Mouse (Mus musculus): ENCODE results near the gene Cldn4.
"Not testable (repeated sequence)": the region's sequence is repeated elsewhere in the genome, so short reads cannot be mapped to it uniquely, and the experiment has no call there.

The Cldn4 gene

DNA sequence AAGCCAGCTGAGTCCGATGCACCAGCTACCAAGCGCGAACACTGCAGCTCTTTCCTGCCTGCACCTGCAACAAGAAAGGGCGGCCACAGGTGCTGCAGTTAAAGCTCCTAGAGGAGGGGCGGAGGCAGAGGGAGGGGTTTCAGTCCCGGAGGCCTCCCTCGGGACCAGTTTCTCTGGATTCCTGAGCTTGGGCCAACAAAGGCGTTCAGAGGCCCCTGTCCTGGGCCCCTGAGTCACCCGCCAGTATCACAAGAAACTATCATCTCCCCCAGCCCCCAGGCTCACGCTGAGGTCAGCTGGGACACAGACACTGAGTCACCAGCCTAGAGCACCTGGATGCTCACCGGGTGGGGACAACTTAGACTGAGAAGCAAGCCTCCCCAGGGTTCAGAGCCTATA is at the start of gene Cldn4:
Cldn4 (minus strand) TSS at position 78 of the 399 bp plus-strand sequence.
- no peak for DNase-seq (ENCODE audit: low spot score)

DNA sequence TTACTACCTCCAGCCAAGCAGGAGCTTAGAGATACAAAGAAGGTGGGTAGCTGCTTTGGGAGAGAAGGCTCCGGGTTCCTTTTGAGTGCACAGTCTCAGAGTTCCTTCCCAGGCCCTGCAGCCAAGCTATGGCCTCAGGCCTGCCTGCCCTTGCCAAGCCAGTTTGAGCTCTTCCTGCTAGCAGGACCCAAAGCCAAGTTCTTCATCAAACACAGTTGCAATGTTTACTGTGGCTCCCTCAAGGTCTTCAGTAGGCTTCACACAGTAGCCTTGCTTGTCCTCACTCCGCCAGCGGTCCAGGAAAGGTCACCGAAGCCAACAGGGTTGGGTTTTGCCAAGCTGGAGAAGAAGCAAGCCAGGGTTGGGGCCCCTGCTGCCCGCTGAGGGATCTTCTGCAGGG is 45.8 kb upstream of the Cldn4 start:
- DNase-seq (ENCODE audit: low spot score), result no peak

GRCm38 (mm10) chr5:134989741-134990140 is 43.0 kb upstream of the Cldn4 start:
- DNase-seq (ENCODE audit: low spot score), result no peak

DNA sequence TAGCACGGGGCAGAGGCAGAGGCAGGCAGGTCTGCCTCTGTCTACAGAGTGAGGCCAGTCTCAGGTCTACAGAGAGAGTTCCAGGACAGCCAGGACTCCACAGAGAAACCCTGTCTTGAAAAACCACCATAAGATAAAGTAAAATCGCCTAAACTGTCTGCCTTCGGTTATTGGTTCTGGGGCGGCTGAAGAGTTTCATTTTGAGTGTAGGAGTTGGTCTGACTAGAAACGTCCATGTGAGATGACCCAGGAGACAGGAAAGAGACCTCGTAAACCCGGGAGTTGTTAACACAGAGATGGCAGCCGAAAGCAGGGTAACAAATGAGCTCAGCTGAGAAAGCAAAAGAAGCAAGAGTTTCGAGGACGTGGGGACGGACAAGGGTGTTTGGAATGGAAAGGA is 42.4 kb upstream of the Cldn4 start:
- no peak for DNase-seq (ENCODE audit: low spot score)

DNA sequence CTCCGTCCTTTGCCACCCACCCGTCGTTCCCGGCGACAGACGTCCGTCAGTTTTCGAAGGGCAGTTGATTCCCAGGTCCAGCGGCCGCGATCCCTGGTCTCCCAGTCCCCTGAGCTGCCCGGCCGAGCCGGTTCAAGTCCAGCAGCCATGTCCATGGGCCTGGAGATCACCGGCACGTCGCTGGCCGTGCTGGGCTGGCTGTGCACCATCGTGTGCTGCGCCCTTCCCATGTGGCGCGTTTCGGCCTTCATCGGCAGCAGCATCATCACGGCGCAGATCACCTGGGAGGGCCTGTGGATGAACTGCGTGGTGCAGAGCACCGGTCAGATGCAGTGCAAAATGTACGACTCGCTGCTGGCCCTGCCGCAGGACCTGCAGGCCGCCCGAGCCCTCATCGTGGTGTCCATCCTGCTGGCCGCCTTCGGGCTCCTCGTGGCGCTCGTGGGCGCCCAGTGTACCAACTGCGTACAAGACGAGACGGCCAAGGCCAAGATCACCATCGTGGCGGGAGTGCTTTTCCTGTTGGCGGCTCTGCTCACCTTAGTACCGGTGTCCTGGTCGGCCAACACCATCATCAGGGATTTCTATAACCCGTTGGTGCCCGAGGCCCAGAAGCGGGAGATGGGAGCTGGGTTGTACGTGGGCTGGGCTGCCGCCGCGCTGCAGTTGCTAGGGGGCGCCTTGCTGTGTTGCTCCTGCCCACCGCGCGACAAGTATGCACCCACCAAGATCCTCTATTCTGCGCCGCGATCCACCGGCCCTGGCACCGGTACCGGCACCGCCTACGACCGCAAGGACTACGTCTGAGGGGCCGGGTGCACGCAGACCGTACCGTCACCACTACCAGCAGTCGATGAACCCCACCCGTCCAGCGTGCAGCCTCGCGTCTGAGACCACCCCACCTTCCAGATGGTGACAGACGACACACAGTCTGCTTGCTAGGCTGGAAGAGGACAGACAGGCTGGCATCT is 39.8 kb upstream of the Cldn4 start:
- DNase-seq (ENCODE audit: low spot score), result no peak

DNA sequence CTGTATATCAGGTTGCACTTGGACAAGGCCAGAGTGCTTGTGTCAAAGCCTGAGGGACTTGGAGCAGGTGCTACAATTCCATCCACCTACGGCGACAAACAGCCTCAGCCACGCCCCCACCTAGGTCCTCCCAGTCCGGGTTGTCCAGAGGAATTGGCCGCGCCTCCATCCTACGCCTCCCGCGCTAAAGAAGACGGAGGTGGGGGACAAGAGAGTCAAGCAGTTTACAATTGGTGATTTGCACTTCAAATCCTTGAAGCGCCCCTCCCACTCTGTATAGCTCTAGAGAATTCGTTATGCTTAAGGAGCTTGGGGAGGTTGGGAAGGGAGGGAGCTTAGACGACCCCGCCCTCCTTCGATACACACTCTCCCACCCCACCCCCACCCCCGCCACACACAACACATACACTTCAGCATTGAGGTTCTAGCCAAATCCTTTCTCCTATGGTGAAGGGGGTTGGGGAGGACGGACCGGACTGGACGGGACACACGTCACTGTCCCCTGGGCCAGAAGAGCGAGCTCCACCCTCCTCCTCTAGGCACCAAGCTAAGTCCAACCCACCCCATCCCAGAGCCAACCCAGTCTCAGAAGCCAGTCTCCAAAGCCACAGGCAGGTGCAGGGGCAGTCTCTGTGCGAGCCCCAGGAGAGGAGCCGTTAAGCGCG is 39.0 kb upstream of the Cldn4 start, which contains the start of gene Cldn3:
Cldn3 (plus strand) TSS at position 582 of the 665 bp plus-strand sequence.
- DNase-seq (ENCODE audit: low spot score), result no peak

GRCm38 (mm10) chr5:134983771-134984170 is 37.0 kb upstream of the Cldn4 start:
- DNase-seq (ENCODE audit: low spot score), result no peak

- no peak for DNase-seq (ENCODE audit: low spot score)
Observed at GRCm38 (mm10) chr5:134983111-134983510, 36.4 kb upstream of the Cldn4 start.

DNA sequence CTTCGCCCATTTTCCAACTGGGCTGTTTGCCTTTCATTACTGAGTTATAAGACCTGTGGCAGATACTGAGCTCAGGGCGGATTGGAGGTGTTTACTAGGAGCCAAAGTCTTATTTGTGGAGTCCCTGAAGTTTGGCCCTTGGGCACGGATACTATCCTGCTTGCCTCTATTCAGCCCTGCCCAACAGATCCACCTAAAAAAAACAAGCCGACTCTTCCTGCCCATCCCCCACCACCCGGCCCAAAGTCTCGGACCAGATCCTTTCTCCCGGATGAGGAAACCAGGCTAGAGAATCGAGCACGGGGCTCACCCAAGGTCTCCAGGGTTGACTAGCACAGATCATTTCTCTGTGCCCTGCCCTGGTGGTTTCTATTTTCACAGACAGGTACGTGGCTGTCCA is 34.4 kb upstream of the Cldn4 start:
- no peak for DNase-seq (ENCODE audit: low spot score)

- DNase-seq (ENCODE audit: low spot score), result no peak
Observed at GRCm38 (mm10) chr5:134977837-134978236, 31.1 kb upstream of the Cldn4 start.

GRCm38 (mm10) chr5:134976577-134977250 is 30.0 kb upstream of the Cldn4 start:
- DNase-seq (ENCODE audit: low spot score), result no peak

GRCm38 (mm10) chr5:134976164-134976563 is 29.4 kb upstream of the Cldn4 start:
- DNase-seq (ENCODE audit: low spot score), result no peak

- DNase-seq (ENCODE audit: low spot score), result no peak
Observed at GRCm38 (mm10) chr5:134974921-134975320, 28.2 kb upstream of the Cldn4 start.

DNA sequence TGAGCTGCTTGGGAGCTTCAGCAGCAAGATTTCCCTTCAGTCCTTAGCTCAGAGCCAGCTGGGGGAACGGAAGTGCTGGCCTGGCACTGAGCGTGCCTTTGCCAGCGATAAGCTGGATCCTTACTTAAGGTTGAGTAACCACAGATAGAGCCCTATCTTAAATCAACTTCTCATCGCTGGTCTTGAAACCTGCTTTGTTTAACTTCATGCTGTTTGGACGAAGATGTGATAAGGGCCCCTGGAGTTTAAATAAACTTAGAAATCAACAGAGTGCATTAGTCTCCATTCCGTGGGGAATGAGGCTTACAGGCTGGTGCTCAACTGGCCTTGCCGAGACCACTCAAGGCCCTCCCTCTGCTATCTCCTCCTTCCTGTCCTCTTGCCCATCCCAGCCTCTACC is 27.6 kb upstream of the Cldn4 start:
- DNase-seq (ENCODE audit: low spot score), result no peak

- no peak for DNase-seq (ENCODE audit: low spot score)
Observed at GRCm38 (mm10) chr5:134973526-134973925, 26.8 kb upstream of the Cldn4 start.

DNA sequence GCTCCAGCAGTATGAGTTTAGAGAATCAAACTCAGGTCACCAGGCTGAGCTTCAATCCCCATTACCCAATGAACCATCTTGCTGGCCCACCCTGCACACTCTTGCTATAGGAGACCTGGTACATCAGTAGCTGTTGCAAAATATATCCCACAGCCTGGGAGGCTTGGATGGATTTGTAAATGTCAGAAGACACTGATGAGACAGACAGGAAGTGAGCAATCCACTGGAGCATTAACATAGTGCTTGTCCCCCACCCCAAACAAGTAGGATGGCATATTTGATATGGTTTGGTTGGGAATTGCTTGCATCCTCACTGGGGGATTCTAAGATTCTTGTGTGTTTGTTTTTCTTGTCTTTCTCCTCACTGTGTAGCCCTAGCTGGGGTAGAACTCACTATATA is 26.3 kb upstream of the Cldn4 start:
- DNase-seq (ENCODE audit: low spot score), result no peak

DNA sequence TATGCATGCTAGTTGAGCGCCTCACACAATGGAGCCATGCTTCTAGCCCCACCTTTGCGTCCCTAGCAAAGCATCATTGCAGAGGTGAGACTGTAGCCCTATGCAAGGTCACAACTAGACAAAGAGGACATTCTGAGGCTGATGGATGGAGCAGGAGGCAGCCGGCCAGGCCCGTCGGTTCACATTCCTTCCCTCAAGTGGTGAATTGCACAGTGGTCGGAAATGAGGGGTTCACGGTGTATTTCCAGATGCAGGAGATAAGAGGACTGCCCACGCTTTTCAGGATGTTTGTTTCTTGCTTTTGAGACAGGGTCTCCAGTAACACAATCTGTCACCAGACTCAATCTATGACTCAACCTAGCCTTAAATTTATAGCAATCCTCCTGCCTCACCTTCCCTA is 23.9 kb upstream of the Cldn4 start:
- DNase-seq (ENCODE audit: low spot score), result no peak

GRCm38 (mm10) chr5:134967164-134967944 is 20.6 kb upstream of the Cldn4 start:
- DNase-seq (ENCODE audit: low spot score), result no peak

GRCm38 (mm10) chr5:134965852-134966821 is 19.4 kb upstream of the Cldn4 start:
- DNase-seq (ENCODE audit: low spot score), result no peak

DNA sequence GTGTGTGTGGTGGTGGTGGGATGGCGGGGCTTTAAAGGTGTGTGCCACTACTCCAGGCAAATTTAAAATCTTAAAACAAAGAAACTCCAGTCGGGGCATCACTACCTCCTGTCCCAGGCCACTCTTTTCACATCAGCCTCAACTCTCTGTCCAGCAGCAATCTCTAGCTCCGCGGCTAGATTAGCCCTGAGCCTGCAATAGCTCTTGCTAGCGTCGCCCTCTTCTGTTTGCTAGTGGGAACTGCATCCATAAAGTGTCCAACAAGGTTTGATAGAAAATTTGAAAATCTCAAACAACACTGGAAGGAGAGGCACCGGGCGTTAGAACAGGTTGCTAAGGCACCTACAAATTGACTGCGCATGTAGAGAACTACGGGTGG is 18.7 kb upstream of the Cldn4 start:
- peak; percentile 51 for DNase-seq (ENCODE audit: low spot score)

DNA sequence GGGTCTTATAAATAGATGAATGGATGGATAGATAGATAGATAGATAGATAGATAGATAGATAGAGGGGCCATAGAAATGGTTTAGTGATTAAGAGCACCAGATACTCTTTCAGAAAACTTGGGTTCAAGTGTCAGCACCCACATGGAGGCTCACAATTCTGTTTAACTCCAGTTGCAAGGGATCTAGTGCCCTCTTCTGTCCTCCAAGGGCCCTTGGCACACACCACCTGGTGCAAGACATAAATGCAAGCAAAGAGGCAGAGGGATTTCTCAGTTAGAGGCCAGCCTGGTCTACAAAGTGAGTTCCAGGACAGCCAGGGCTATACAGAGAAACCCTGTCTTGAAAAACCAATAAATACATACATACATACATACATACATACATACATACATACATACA is 17.9 kb upstream of the Cldn4 start:
- not testable (repeated sequence) for DNase-seq (ENCODE audit: low spot score)

Data from left cerebral cortex, adult 11 months (tissue).